Mouse (Mus musculus) forebrain, embryonic 13.5 days (tissue): ENCODE data around the gene Tspan3. TPM values are rescaled to one million over a fixed set of nuclear protein-coding genes. Genes with fewer than 3 reads are reported as not detected.
A peak's percentile ranks its signal among the peaks of the same experiment; 100 is the strongest.

Experiments used
- ATAC-seq: fragments of 200-750 bp; cut with Nextera tagmentation; 2 replicates; pipeline ENCODE4 v1.8.0; 2017
- H3K27ac ChIP-seq: fragments of 300-500 bp; sonication (generic); 2 replicates; pipeline ENCODE4 v1.5.1; 2015; ENCODE audit warnings: inconsistent platforms, mild to moderate bottlenecking, moderate library complexity
- H3K27me3 ChIP-seq: fragments of 300-500 bp; sonication (generic); 2 replicates; pipeline ENCODE4 v1.6.1; 2015; ENCODE audit warnings: mild to moderate bottlenecking, inconsistent platforms
- H3K36me3 ChIP-seq: fragments of 300-500 bp; sonication (generic); 2 replicates; pipeline ENCODE4 v1.6.1; 2015; ENCODE audit warnings: mild to moderate bottlenecking, inconsistent platforms; ENCODE audit not compliant: poor library complexity, severe bottlenecking
- H3K4me1 ChIP-seq: fragments of 300-500 bp; sonication (generic); 2 replicates; pipeline ENCODE4 v1.6.1; 2015; ENCODE audit warnings: inconsistent platforms
- H3K4me2 ChIP-seq: fragments of 300-500 bp; sonication (generic); 2 replicates; pipeline ENCODE4 v1.6.1; 2015; ENCODE audit warnings: inconsistent platforms, mild to moderate bottlenecking, moderate library complexity
- H3K4me3 ChIP-seq: fragments of 300-500 bp; sonication (generic); 2 replicates; pipeline ENCODE4 v1.5.1; 2015; ENCODE audit warnings: mild to moderate bottlenecking, inconsistent platforms
- H3K9ac ChIP-seq: fragments of 300-500 bp; sonication (generic); 2 replicates; pipeline ENCODE4 v1.6.1; 2015; ENCODE audit warnings: mild to moderate bottlenecking, inconsistent platforms
- H3K9me3 ChIP-seq: fragments of 300-500 bp; sonication (generic); replicated peaks from 2 replicates; pipeline ENCODE4 v1.6.1; 2016; ENCODE audit warnings: inconsistent platforms
- WGBS: fragments of 180-500 bp; shearing (Covaris S2); methylation state at CpG from one replicate; pipeline ENCODE4 v1.1.7; 2015; 5-methylcytosine and 5-hydroxymethylcytosine counted together
- polyA plus RNA-seq: library from polyadenylated mRNA; unstranded; fragments of >200 nt; fragmentation: Nextera tagmentation; extraction: Ambion mirVana; gene quantifications from 2 replicates; pipeline ENCODE4 v1.2.1, GENCODE M21; 2015

The Tspan3 gene
- polyA plus RNA-seq, 1 experiment from 2014 or later: 500 TPM

- 86% methylated on average over 7 of the region's 7 CpGs for WGBS
- Histone ChIP-seq H3K4me1 (no peaks in the 10 kb centered on the region), H3K36me3 (no peaks in the 10 kb centered on the region), H3K9me3 (no peaks in the 10 kb centered on the region), H3K27me3 (no peaks in the 10 kb centered on the region), H3K4me2 (no peak overlapping the region), H3K27ac (no peak overlapping the region), H3K4me3 (no peak overlapping the region), H3K9ac (no peak overlapping the region)
- no peak for ATAC-seq
Measured at GRCm38 (mm10) chr9:56104921-56105320, 60.4 kb downstream of the Tspan3 start.

GRCm38 (mm10) chr9:56101022-56101421 lies 64.3 kb downstream of the Tspan3 start:
- Histone ChIP-seq H3K9ac (no peak overlapping the region), H3K4me1 (no peaks in the 10 kb centered on the region), H3K36me3 (no peaks in the 10 kb centered on the region), H3K4me3 (no peak overlapping the region), H3K4me2 (no peak overlapping the region), H3K27me3 (no peaks in the 10 kb centered on the region), H3K9me3 (no peaks in the 10 kb centered on the region), H3K27ac (no peak overlapping the region)
- no peak for ATAC-seq
- WGBS: 81% methylated on average over 4 of the region's 4 CpGs

- 82% methylated on average over 7 of the region's 7 CpGs for WGBS
Measured at GRCm38 (mm10) chr9:56100041-56100522, 65.2 kb downstream of the Tspan3 start.

GRCm38 (mm10) chr9:56097584-56098298 lies 67.5 kb downstream of the Tspan3 start:
- ATAC-seq: no peak
- Histone ChIP-seq H3K9ac (no peak overlapping the region), H3K36me3 (no peaks in the 10 kb centered on the region), H3K4me3 (no peak overlapping the region), H3K27ac (no peak overlapping the region), H3K9me3 (no peaks in the 10 kb centered on the region), H3K4me1 (no peaks in the 10 kb centered on the region), H3K4me2 (no peak overlapping the region), H3K27me3 (no peaks in the 10 kb centered on the region)
- WGBS: 88% methylated on average over 4 of the region's 4 CpGs

More at GRCm38 (mm10) chr9:56100041-56100522, 65.2 kb downstream of the Tspan3 start:
- H3K9ac ChIP-seq: no peak overlapping the region
- H3K4me3 ChIP-seq: no peak overlapping the region
- no peak overlapping the region for H3K4me2 ChIP-seq
- no peaks in the 10 kb centered on the region for H3K27me3 ChIP-seq
- no peak overlapping the region for H3K27ac ChIP-seq
- no peaks in the 10 kb centered on the region for H3K36me3 ChIP-seq
- no peaks in the 10 kb centered on the region for H3K4me1 ChIP-seq
- H3K9me3 ChIP-seq: no peaks in the 10 kb centered on the region
- ATAC-seq: no peak

GRCm38 (mm10) chr9:56092102-56092501 lies 73.2 kb downstream of the Tspan3 start:
- H3K9me3 ChIP-seq: no peaks in the 10 kb centered on the region
- no peak overlapping the region for H3K27ac ChIP-seq
- no peaks in the 10 kb centered on the region for H3K27me3 ChIP-seq
- no peak overlapping the region for H3K9ac ChIP-seq
- no peaks in the 10 kb centered on the region for H3K36me3 ChIP-seq
- 35% methylated on average over 2 of the region's 2 CpGs for WGBS
- H3K4me2 ChIP-seq: no peak overlapping the region
- ATAC-seq: no peak
- H3K4me3 ChIP-seq: no peak overlapping the region
- peaks cover 10% of the 10 kb centered on the region for H3K4me1 ChIP-seq

DNA sequence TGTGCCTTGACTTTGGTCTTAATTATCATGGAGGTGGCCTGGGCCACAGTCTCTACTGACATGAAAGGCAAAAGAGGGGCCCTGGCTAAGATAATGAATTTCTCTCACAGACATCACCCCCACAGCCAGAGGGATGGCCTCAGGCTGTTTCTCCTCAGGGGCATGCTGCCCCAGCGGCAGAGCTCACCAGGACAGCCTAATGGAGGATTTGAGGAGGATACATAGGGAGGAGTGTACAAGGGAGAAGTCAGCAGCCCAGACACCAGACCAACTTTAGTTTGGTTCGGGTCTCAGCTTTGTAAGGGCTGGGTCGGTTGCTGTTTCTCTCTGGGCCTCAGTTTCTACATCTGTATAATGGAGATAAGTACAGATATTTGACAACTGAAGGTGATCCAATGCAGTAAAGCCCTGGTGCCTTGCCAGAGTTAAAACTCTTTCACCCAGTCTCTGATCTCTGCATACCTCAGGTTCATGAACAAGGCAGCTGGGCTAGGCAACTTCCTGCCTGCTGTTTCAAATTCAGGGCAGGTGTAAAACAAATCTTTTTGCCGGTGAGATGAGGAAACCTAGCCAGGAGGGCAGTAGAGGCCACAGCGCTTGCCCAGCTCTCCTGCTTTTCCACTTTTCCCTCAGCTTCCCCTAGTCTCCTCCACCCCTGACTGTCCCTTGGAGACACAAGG lies 74.6 kb downstream of the Tspan3 start:
- Histone ChIP-seq H3K27me3 (no peaks in the 10 kb centered on the region), H3K9me3 (no peaks in the 10 kb centered on the region), H3K27ac (no peak overlapping the region), H3K36me3 (no peaks in the 10 kb centered on the region), H3K4me3 (no peak overlapping the region), H3K9ac (peak overlapping the region; percentile 51; the same call in 1 of the 2 replicates), H3K4me1 (peaks cover 10% of the 10 kb centered on the region), H3K4me2 (peak overlapping the region; percentile 45; the same call in 1 of the 2 replicates)
- 82% methylated on average over 5 of the region's 5 CpGs for WGBS
- peak; percentile 48 for ATAC-seq

GRCm38 (mm10) chr9:56089778-56090520 lies 75.3 kb downstream of the Tspan3 start, which contains the start of gene Pstpip1:
Gene Pstpip1 (plus strand): TSS chr9:56089962.
- 36% methylated on average over 22 of the region's 22 CpGs for WGBS
- peaks cover 10% of the 10 kb centered on the region for H3K4me1 ChIP-seq
- H3K9ac ChIP-seq: peak within 1 kb of the TSS; percentile 51; the same call in 1 of the 2 replicates
- H3K4me3 ChIP-seq: no peak within 1 kb of the TSS
- H3K9me3 ChIP-seq: no peaks in the 10 kb centered on the region
- no peaks in the 10 kb centered on the region for H3K36me3 ChIP-seq
- H3K4me2 ChIP-seq: peak within 1 kb of the TSS; percentile 45
- H3K27ac ChIP-seq: peak within 1 kb of the TSS; percentile 61
- peak; percentile 87 for ATAC-seq
- H3K27me3 ChIP-seq: no peaks in the 10 kb centered on the region

DNA sequence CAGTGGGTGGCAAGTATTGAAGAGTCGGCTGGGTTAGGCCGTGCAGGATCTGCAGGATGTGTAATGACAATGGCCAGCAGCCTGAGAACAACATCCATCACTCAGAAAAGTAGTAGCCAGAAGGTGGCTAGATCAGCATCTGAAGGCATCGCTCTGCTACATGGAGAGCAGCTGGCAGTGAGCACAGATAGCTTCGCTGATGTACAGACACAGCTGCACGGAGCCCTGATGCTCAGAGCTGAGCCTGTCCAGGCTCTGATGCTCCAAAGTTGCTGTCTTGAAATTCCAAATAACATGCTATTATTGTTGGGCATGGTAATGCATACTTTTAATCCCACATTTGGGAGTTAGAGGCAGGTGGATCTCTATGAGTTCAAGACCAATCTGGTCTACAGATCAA lies 78.8 kb downstream of the Tspan3 start:
- no peak overlapping the region for H3K27ac ChIP-seq
- H3K4me3 ChIP-seq: no peak overlapping the region
- no peak overlapping the region for H3K9ac ChIP-seq
- H3K4me2 ChIP-seq: no peak overlapping the region
- 93% methylated on average over 5 of the region's 5 CpGs for WGBS
- no peaks in the 10 kb centered on the region for H3K27me3 ChIP-seq
- ATAC-seq: no peak
- no peaks in the 10 kb centered on the region for H3K36me3 ChIP-seq
- no peaks in the 10 kb centered on the region for H3K9me3 ChIP-seq
- peaks cover 10% of the 10 kb centered on the region for H3K4me1 ChIP-seq

Other genes starting within 250 kb of the Tspan3 start
- 24.5 and 26.1 TPM in 2 replicates for gene Scaper, start 227.4 kb downstream of the Tspan3 start, polyA plus RNA-seq
- gene 4930563M21Rik, start 154.9 kb downstream of the Tspan3 start, polyA plus RNA-seq: not detected in 2 replicates
- gene Rcn2, start 123.6 kb downstream of the Tspan3 start, polyA plus RNA-seq: 328 and 339 TPM in 2 replicates
- gene Pstpip1, start 75.5 kb downstream of the Tspan3 start, polyA plus RNA-seq: 0.40 and 0.41 TPM in 2 replicates